Mouse (Mus musculus) megakaryocyte, embryonic 14.5 days (primary cell): ENCODE results near the gene Apoh. TPM values are rescaled to one million over a fixed set of nuclear protein-coding genes. Genes with fewer than 3 reads are reported as not detected.

Experiments used
- H3K27me3 ChIP-seq: replicated peaks from 2 replicates; pipeline ENCODE3; 2012; ENCODE audit warnings: inconsistent platforms
- H3K36me3 ChIP-seq: replicated peaks from 2 replicates; pipeline ENCODE3; 2012; ENCODE audit warnings: low read length, inconsistent platforms, mixed read lengths
- H3K4me1 ChIP-seq: 2 replicates; pipeline ENCODE4 v1.6.1; 2012; ENCODE audit warnings: inconsistent platforms
- H3K4me3 ChIP-seq: replicated peaks from 2 replicates; pipeline ENCODE3; 2012; ENCODE audit warnings: moderate library complexity, mild to moderate bottlenecking, inconsistent platforms
- H3K9me3 ChIP-seq: 2 replicates; pipeline ENCODE4 v1.6.1; 2012; ENCODE audit warnings: inconsistent platforms
- FLI1 ChIP-seq: IDR thresholded peaks from 2 replicates; pipeline ENCODE4 v1.6.1; 2012; ENCODE audit warnings: low read length, inconsistent platforms, mixed read lengths
- GATA1 ChIP-seq: IDR thresholded peaks from 3 replicates; pipeline ENCODE4 v1.6.1; 2012; ENCODE audit warnings: mixed read lengths, low read length, inconsistent platforms, borderline replicate concordance
- polyA plus RNA-seq: library from polyadenylated mRNA; stranded (reverse); fragments of >175 nt; gene quantifications from 2 replicates; pipeline ENCODE4 v1.2.3, GENCODE M21; 2012; ENCODE audit warnings: low replicate concordance; ENCODE audit not compliant: insufficient read depth

The Apoh gene
- polyA plus RNA-seq = not detected in 2 replicates

DNA sequence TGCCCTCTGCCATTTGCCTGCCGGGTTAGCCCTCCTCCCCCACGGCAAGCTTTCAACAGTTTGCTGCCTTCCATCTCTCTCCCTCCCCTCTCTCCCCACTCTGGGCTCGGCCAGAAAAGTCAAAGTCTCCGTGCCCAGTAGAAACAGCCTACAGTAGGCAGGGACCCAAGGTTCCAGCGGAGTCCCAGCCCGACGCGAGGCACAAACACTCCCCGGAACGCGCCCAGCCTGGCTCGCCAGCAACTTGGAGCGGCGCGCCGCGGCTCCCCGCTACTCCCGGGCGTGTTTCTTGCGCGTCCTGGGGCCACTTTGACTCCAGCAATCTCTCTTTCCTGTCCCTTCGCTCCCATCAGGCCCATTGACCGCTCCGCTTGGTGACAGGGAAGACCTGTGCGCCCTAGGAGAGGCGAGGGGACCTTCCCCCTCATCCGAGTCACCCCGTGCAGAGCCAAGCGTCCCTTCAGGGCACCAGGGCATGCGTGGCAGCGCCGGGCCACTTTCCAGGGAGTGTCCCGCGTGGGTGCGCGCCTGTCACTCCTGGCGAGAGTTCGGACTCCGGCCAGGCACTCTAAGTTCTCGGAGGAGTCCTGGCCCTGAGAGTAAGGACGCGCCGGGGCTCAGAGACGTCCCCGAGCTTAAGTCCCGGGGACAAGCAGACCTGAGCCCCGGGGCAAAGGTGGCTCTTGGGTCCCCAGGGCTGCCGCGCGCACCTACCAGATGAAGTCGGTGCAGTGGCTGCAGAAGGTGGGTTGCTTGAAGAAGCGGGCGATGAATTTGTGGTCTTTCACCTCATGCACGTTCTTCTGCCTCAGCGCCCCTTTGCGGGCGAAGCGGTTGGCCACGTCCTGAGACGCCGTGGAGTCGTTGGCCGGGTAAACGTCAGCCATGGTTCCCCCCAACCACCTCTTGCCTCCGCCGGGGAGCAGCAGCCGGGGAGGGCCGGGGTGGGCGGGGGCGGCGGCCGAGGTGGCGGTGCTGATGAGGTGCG lies at the start of gene Apoh:
Apoh (plus strand) TSS at position 574 of the 988 bp plus-strand sequence.
- Histone ChIP-seq H3K4me1 (peaks cover 51% of the 10 kb centered on the region), H3K27me3 (peaks cover 12% of the 10 kb centered on the region), H3K9me3 (no peaks in the 10 kb centered on the region), H3K36me3 (peaks cover 38% of the 10 kb centered on the region), H3K4me3 (peak within 1 kb of the TSS; percentile 93)
- TF ChIP-seq FLI1 (no peak), GATA1 (no peak)

GRCm38 (mm10) chr11:108293843-108294242 lies 49.3 kb upstream of the Apoh start:
- no peak overlapping the region for H3K4me3 ChIP-seq
- no peaks in the 10 kb centered on the region for H3K27me3 ChIP-seq
- peaks cover 2% of the 10 kb centered on the region; the same call in 1 of the 2 replicates for H3K9me3 ChIP-seq
- H3K36me3 ChIP-seq = peaks cover 95% of the 10 kb centered on the region
- peaks cover 98% of the 10 kb centered on the region for H3K4me1 ChIP-seq
- TF ChIP-seq GATA1 (no peak), FLI1 (no peak)

DNA sequence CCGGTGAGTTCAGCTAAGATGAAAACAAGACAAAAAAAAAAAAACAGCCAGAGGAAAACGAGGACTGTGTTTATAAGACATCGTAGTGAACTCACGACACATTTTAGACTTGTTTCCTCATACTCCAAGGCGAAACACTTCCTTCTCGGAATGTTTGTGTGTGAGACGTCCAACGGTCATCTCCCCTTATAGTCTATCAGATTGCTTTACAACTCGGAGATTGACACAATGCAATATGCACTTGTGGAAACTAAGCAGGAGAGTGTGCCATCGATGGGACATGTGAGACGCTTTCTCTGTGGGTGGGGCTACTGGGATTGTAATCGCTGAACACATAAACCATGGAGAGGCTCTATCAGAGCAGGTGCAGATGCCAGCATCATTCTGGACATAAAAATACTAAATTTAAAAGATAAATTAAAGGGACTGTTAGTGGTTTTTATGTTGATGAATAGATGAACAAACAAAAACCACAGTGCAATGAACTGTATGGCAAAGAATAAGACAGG lies 48.8 kb upstream of the Apoh start:
- H3K4me3 ChIP-seq = no peak overlapping the region
- TF ChIP-seq FLI1 = no peak
- no peak for TF ChIP-seq GATA1
- H3K36me3 ChIP-seq = peaks cover 95% of the 10 kb centered on the region
- no peaks in the 10 kb centered on the region for H3K27me3 ChIP-seq
- H3K9me3 ChIP-seq = no peaks in the 10 kb centered on the region
- H3K4me1 ChIP-seq = peaks cover 98% of the 10 kb centered on the region

DNA sequence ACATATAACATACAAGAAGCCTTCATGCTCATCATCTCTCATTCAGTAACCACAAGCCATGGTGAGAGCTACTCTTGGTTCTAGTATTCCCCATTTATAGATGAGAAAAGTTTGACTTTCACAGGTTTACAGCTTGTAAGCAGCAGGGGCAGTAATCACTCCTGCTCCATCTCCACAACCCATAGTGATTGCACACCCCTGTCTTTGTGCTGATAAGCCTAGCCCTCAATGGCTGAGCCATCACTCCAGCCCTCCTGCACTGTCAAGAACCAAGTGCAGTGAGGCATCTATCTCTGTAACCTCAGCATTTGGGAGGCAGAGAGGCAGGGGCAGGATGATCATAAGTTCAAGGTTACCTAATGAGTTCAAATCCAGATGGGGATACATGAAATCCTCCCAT lies 47.8 kb upstream of the Apoh start:
- no peak for TF ChIP-seq GATA1
- Histone ChIP-seq H3K27me3 (no peaks in the 10 kb centered on the region), H3K4me1 (peaks cover 98% of the 10 kb centered on the region), H3K36me3 (peaks cover 95% of the 10 kb centered on the region), H3K9me3 (no peaks in the 10 kb centered on the region), H3K4me3 (peak overlapping the region; percentile 64)

DNA sequence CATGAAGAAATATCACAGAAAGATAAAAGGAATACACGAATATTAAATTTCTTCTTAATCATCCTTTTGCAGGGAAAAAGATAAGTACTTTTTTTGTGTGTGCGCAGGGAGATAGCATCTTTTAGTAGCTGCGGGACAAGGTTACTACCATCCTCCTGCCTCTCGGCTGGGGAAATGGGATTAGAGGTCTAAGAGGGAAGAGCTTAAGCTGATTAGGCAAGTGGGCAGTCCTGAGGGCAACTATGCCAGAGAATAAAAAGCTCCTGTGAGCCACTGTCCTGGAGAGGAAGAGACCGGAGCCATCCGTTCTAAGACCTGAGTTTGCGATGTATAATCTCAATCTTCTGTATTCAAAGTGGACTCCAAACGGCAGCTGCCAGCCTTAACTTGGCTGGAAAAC lies 45.2 kb upstream of the Apoh start:
- Histone ChIP-seq H3K4me3 (no peak overlapping the region), H3K4me1 (peaks cover 99% of the 10 kb centered on the region), H3K36me3 (peaks cover 96% of the 10 kb centered on the region), H3K27me3 (no peaks in the 10 kb centered on the region), H3K9me3 (no peaks in the 10 kb centered on the region)
- no peak for TF ChIP-seq GATA1
- no peak for TF ChIP-seq FLI1

- Histone ChIP-seq H3K4me1 (peaks cover 99% of the 10 kb centered on the region), H3K27me3 (no peaks in the 10 kb centered on the region), H3K36me3 (peaks cover 97% of the 10 kb centered on the region), H3K4me3 (no peak overlapping the region), H3K9me3 (no peaks in the 10 kb centered on the region)
- TF ChIP-seq GATA1 (no peak), FLI1 (no peak)
These were observed 43.2 kb upstream of the Apoh start for GRCm38 (mm10) chr11:108299913-108300312.

DNA sequence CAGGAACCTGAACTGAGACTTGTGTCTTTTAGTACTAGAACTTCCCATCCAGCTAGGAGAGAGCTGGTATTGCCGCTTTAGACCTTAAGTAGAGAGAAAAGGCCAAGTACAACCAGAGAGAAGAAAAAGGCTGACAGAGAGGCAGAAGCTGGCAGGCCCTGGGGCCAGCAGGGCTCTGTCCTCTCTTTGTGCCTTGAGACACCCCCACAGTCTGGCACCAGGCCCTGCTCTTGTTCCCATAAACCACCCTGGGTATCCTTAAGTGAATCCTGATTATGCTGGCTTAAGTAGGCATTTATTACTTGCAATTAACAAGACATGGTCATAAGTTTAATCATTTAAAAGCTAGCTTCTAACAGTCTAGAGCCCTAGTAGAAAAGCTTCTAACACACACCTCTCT lies 42.7 kb upstream of the Apoh start:
- no peak overlapping the region for H3K4me3 ChIP-seq
- H3K36me3 ChIP-seq = peaks cover 97% of the 10 kb centered on the region
- H3K9me3 ChIP-seq = no peaks in the 10 kb centered on the region
- no peaks in the 10 kb centered on the region for H3K27me3 ChIP-seq
- TF ChIP-seq GATA1 = no peak
- TF ChIP-seq FLI1 = no peak
- H3K4me1 ChIP-seq = peaks cover 99% of the 10 kb centered on the region

GRCm38 (mm10) chr11:108301036-108301435 lies 42.1 kb upstream of the Apoh start:
- H3K4me3 ChIP-seq = no peak overlapping the region
- peaks cover 99% of the 10 kb centered on the region for H3K4me1 ChIP-seq
- H3K9me3 ChIP-seq = no peaks in the 10 kb centered on the region
- no peaks in the 10 kb centered on the region for H3K27me3 ChIP-seq
- TF ChIP-seq GATA1 (no peak), FLI1 (no peak)
- H3K36me3 ChIP-seq = peaks cover 97% of the 10 kb centered on the region

DNA sequence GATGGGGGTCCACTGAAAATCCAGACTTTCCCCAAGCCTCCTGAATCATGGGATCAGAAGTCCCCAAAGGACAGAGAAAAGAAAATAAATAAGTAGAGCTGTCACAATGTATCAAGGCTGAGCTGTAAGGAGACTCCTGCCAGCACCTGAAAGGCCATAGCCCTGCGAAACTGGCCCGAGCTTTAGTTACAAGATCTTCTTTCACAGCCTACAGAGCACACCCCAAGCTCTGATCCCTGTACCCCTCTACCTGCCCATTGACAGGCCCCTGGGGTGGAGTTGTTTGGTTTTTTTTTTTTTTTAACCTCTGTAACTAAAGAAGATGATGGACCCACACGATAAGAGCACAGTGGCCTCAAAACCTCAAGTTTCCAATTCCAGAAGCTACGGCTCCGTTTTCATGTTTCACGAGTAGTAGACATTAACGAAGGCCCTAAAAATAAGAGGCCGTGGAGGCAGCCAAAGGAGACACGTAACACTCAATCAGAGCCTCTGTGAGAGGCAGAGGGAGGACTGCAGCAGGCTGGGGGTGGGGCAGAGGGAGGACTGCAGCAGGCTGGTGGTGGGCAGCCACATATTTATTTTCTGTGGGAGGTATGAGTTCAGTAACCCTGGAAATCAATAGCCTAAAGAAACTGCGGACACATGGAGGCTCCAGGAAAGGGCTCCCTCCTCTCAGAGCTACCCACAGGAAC lies 41.2 kb upstream of the Apoh start:
- H3K4me1 ChIP-seq = peaks cover 100% of the 10 kb centered on the region
- peaks cover 97% of the 10 kb centered on the region for H3K36me3 ChIP-seq
- no peak for TF ChIP-seq GATA1
- TF ChIP-seq FLI1 = no peak
- no peaks in the 10 kb centered on the region for H3K27me3 ChIP-seq
- H3K4me3 ChIP-seq = no peak overlapping the region
- no peaks in the 10 kb centered on the region for H3K9me3 ChIP-seq

- H3K9me3 ChIP-seq = no peaks in the 10 kb centered on the region
- TF ChIP-seq GATA1 (no peak), FLI1 (no peak)
- peaks cover 98% of the 10 kb centered on the region for H3K4me1 ChIP-seq
- no peak overlapping the region for H3K4me3 ChIP-seq
- H3K27me3 ChIP-seq = no peaks in the 10 kb centered on the region
- H3K36me3 ChIP-seq = peaks cover 96% of the 10 kb centered on the region
These were observed 39.4 kb upstream of the Apoh start for GRCm38 (mm10) chr11:108303787-108304186.
